Mouse (Mus musculus) bone marrow, adult 2 months (tissue): ENCODE results near the gene Slc1a2.

Source experiments
- CTCF ChIP-seq: fragments of 200-500 bp; IDR thresholded peaks from 2 replicates; pipeline ENCODE4 v1.5.1; 2011; ENCODE audit warnings: low read length, control low read depth; ENCODE audit not compliant: control insufficient read depth, insufficient read depth
- POLR2A ChIP-seq: fragments of 200-500 bp; IDR thresholded peaks from 2 replicates; pipeline ENCODE4 v1.6.1; 2011; ENCODE audit warnings: low read depth, mild to moderate bottlenecking, control low read depth, low read length, borderline replicate concordance; ENCODE audit not compliant: control insufficient read depth

DNA sequence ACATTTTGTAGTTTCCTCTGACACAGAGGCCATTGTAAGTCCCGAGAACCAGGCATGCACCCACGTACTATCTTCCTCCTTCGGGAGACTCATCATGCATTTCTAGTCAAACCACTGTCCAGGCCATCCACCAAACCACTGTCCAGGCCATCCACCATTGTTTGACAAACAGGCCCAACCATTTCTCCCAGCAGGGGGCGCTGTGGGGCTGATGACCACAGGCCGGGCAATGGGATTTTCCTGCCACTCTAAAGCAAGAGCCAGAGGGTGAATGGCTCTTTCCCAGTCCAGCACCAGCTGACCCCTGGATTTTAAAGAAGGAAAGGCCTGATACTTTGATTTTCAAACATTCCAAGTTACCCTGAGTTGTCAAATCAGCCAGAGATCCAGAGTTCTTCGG is 16.8 kb downstream of the Slc1a2 start:
- TF ChIP-seq CTCF (peak; percentile 71), POLR2A (no peak)
